Mouse (Mus musculus) liver, embryonic 14.5 days (tissue): Measurements from ENCODE around the gene Hs3st1.

Experiments used
- CTCF ChIP-seq: IDR thresholded peaks from 2 replicates; pipeline ENCODE4 v1.5.1; 2016; ENCODE audit warnings: antibody characterized with exemption, low read depth, control low read depth
- EP300 ChIP-seq: IDR thresholded peaks from 2 replicates; pipeline ENCODE4 v1.6.1; 2016; ENCODE audit warnings: antibody characterized with exemption, low read depth

DNA sequence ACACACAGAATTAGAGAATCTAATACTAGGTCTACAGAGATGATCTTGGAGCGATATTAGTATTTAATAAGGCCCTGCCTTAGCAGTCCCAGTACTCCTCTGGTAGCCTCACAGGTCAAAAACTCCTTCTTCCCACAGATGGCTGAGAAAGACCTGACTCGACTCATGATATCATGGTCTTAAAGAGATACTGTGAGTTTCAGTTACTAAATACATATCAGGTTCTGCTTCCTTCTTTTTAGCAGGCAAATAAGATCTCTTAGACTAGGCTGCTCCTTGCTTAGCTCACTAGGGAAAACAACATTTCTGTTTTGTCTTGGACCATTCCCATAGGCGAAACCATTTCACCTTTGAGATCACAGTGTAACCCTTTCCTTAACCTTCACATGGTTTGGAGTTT, 119.2 kb downstream of the Hs3st1 start:
- no peak for TF ChIP-seq EP300
- TF ChIP-seq CTCF = no peak
